Mouse (Mus musculus): ENCODE results near the gene Lrch1. TPM values are rescaled to one million over a fixed set of nuclear protein-coding genes. Genes with fewer than 3 reads are reported as not detected.

Lrch1 gene
- total RNA-seq, 2 experiments from 2014 or later = 28.6 to 52.3 TPM

GRCm38 (mm10) chr14:74928809-74929432, 18.8 kb downstream of the Lrch1 start:
- intact Hi-C loops (cut with DNase I) = no loop called here
- DNase-seq (ENCODE audit: extremely low spot score in 1 of 2, low spot score in 2 of 2) = no peak

- DNase-seq (ENCODE audit: extremely low spot score in 1 of 2, low spot score in 2 of 2) = no peak
Measured at GRCm38 (mm10) chr14:74926899-74927571, 20.6 kb downstream of the Lrch1 start.

GRCm38 (mm10) chr14:74925951-74926517, 21.6 kb downstream of the Lrch1 start:
- intact Hi-C loops (cut with DNase I) = no loop called here
- DNase-seq (ENCODE audit: extremely low spot score in 1 of 2, low spot score in 2 of 2) = peak in 1 of 2 experiments; percentile 49

More at GRCm38 (mm10) chr14:74926899-74927571, 20.6 kb downstream of the Lrch1 start:
- intact Hi-C loops (cut with DNase I) = no loop called here

GRCm38 (mm10) chr14:74924521-74924920, 23.2 kb downstream of the Lrch1 start:
- intact Hi-C loops (cut with DNase I) = no loop called here
- DNase-seq (ENCODE audit: extremely low spot score in 1 of 2, low spot score in 2 of 2) = no peak

GRCm38 (mm10) chr14:74924031-74924430, 23.6 kb downstream of the Lrch1 start:
- intact Hi-C loops (cut with DNase I) = no loop called here

GRCm38 (mm10) chr14:74922039-74922736, 25.5 kb downstream of the Lrch1 start:
- intact Hi-C loops (cut with DNase I) = no loop called here
- no peak for DNase-seq (ENCODE audit: extremely low spot score in 1 of 2, low spot score in 2 of 2)

More at GRCm38 (mm10) chr14:74924031-74924430, 23.6 kb downstream of the Lrch1 start:
- DNase-seq (ENCODE audit: extremely low spot score in 1 of 2, low spot score in 2 of 2) = no peak

GRCm38 (mm10) chr14:74921471-74921870, 26.2 kb downstream of the Lrch1 start:
- intact Hi-C loops (cut with DNase I) = no loop called here

GRCm38 (mm10) chr14:74919132-74919531, 28.5 kb downstream of the Lrch1 start:
- no peak for DNase-seq (ENCODE audit: extremely low spot score in 1 of 2, low spot score in 2 of 2)
- intact Hi-C loops (cut with DNase I) = no loop called here

More at GRCm38 (mm10) chr14:74921471-74921870, 26.2 kb downstream of the Lrch1 start:
- DNase-seq (ENCODE audit: extremely low spot score in 1 of 2, low spot score in 2 of 2) = no peak

- DNase-seq (ENCODE audit: extremely low spot score in 1 of 2, low spot score in 2 of 2) = no peak
- intact Hi-C loops (cut with DNase I) = no loop called here
Measured at GRCm38 (mm10) chr14:74918521-74919103, 29.1 kb downstream of the Lrch1 start.

- intact Hi-C loops (cut with DNase I) = no loop called here
- no peak for DNase-seq (ENCODE audit: extremely low spot score in 1 of 2, low spot score in 2 of 2)
Measured at GRCm38 (mm10) chr14:74917504-74918124, 30.1 kb downstream of the Lrch1 start.

- DNase-seq (ENCODE audit: extremely low spot score in 1 of 2, low spot score in 2 of 2) = no peak
- intact Hi-C loops (cut with DNase I) = no loop called here
Measured at GRCm38 (mm10) chr14:74916691-74917090, 31.0 kb downstream of the Lrch1 start.

- no peak for DNase-seq (ENCODE audit: extremely low spot score in 1 of 2, low spot score in 2 of 2)
- intact Hi-C loops (cut with DNase I) = no loop called here
Measured at GRCm38 (mm10) chr14:74916075-74916474, 31.6 kb downstream of the Lrch1 start.

- intact Hi-C loops (cut with DNase I) = no loop called here
- DNase-seq (ENCODE audit: extremely low spot score in 1 of 2, low spot score in 2 of 2) = no peak
Measured at GRCm38 (mm10) chr14:74915658-74916057, 32.0 kb downstream of the Lrch1 start.

- intact Hi-C loops (cut with DNase I) = no loop called here
- peak; percentile 49 to 53 for DNase-seq (ENCODE audit: extremely low spot score in 1 of 2, low spot score in 2 of 2)
Measured at GRCm38 (mm10) chr14:74915025-74915424, 32.7 kb downstream of the Lrch1 start.

GRCm38 (mm10) chr14:74913381-74914230, 34.1 kb downstream of the Lrch1 start:
- DNase-seq (ENCODE audit: extremely low spot score in 1 of 2, low spot score in 2 of 2) = peak in 1 of 2 experiments; percentile 46
- intact Hi-C loops (cut with DNase I) = no loop called here

- intact Hi-C loops (cut with DNase I) = no loop called here
- no peak for DNase-seq (ENCODE audit: extremely low spot score in 1 of 2, low spot score in 2 of 2)
Measured at GRCm38 (mm10) chr14:74910363-74910762, 37.3 kb downstream of the Lrch1 start.

GRCm38 (mm10) chr14:74909021-74909420, 38.7 kb downstream of the Lrch1 start:
- intact Hi-C loops (cut with DNase I) = loop anchor here (5.0 kb wide), 1 partner anchor 38 kb away; the partner anchor contains the start of gene Lrch1
- no peak for DNase-seq (ENCODE audit: extremely low spot score in 1 of 2, low spot score in 2 of 2)

- DNase-seq (ENCODE audit: extremely low spot score in 1 of 2, low spot score in 2 of 2) = no peak
- intact Hi-C loops (cut with DNase I) = loop anchor here (5.0 kb wide), 1 partner anchor 39 kb away; the partner anchor contains the start of gene Lrch1
Measured at GRCm38 (mm10) chr14:74908250-74908649, 39.4 kb downstream of the Lrch1 start.

Measured in left cerebral cortex, postnatal 10 days (tissue).